Mouse (Mus musculus): Measurements from ENCODE around the gene Nr4a1. TPM values are rescaled to one million over a fixed set of nuclear protein-coding genes. Genes with fewer than 3 reads are reported as not detected.

The Nr4a1 gene
- total RNA-seq, 4 experiments from 2014 or later: 42.9 to 895 (median 124) TPM

DNA sequence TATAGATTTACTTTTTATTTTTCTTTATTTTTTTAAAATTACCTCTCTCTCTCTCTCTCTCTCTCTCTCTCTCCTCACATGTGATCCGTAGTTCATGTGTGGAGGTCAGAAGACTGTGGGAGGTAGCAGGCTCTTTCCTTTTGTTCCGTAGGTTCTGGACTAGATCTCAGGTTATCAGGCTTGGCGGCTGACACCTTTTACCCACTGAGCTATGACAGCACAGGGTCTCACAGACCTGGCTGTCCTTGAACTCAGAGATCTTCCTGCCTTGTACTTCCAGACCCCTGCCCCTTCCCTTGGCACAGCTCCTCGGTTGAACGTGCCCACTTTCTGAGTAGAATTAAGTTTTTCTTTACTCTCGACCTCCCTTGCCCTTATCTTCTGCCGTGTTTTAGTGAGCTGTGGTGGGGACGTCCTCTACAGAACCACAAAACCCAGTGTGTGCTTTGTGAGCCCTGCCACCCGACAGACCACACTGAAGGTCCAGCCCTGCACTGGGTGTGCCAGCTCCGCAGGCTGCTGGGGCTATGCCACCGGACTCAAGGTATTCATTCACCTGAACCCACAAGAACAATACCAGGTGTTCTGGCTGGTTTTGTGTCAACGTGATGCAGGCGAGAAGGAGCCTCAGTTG lies 62.3 kb downstream of the Nr4a1 start:
- DNase-seq: no peak

DNA sequence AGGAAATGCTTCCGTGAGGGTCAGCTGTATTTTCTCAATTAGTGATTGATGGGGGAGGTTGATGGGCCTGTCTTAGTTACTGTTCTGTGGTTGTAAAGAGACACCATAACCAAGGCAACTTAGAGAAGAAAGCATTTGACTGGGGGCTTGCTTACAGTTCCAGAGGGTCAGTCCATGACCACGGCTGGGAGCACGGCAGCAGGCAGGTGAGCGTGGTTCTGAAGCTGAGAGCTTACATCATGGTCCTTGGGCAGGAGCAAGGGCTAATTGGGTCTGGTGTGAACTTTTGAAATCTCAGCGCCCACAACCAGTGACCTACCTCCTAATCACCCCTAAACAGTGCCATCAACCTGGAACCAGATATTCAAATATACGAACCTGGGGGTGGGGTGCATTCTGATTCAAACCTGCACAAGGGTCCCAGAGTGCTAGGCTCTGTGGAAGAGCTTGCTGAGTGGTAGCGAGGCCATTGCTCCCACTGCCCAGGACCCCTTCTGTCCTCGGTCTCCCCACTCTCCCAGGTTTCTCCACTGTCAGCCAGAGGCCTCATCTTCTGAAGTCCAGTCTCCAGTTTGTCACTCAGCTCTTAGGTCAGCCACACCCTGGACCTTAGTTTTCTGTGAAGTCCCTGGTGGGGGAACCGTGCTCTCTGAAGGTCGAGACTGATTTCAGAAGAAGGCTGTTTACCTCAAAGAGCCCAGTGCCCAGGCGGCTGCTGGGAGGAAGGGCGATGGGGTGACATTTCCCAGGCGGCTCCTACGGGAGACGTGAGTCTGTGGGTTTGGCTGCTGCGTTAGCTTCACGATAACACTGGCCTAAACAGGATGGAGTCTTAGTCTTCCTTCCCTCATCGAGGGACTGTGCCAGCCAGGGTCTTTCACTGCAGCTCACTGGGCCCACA lies 63.1 kb downstream of the Nr4a1 start:
- no peak for DNase-seq

DNA sequence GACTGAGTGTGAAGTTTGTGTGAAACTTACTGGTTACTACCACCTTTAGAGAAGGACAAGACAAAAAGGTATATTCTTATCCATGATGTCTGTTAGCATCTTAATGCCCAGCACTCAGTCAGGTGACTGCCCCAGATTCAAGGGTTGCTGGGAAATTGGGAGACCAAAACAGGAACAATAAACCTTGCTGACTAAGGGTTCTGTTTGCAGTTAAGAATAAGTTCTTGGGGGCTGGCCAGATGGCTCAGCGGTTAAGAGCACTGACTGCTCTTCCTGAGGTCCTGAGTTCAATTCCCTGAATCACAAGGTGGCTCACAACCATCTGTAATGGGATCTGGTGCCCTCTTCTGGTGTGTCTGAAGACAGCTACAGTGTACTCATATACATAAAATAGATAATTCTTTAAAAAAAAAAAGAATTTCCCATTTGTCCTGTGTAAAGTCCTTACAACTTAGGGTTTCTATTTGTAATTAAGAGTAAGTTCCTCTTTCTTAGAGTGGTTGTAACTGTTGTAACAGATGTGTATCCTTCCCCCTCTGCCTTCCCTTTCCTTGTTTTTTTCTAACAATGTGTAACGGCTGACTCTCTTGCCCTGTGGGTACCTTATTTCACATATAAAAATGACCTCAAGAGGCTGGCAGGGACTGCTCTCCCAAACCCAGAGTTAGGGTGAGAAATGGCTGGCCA lies 63.9 kb downstream of the Nr4a1 start:
- no peak for DNase-seq

DNA sequence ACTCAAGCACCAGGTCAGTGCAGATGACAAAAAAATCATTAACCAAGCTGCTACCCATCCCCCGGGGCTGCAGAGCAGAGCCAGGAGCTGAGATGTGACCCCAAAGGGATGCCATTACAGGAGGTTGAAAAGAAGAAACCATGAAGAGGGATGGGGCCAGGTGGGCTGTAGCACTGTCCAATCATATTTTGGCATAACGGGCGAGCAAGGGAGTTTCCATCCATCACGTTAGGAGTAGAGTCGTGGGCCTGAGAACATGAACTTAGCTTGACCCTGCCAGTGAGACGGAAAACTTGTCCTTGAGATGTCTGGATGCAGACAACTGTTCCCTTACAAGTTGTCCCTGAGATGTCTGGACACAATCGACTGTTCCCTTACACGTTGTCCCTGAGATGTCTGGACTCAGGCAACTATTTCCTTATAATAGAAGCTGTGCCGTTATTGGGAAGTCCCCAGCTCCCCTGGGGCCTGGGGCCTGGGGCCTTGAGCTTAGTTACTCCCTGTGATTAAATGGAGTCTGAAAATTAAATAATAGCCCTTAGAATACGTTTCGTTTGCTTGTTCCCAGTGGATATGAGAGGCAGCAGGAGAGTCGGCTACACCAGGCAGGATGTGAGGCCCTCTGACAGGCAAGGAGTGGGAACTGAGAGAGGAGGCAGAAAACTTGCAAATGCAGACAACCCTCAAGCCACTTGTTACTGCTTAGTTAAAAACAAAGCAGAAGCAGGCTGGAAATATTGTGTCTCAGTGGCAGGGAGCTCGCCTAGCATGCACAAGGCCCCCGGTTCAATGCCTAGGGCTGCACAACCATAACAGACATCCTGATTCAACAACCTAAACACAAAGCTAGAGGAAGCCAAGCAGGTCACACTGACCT lies 65.1 kb downstream of the Nr4a1 start:
- peak; percentile 54 for DNase-seq

DNA sequence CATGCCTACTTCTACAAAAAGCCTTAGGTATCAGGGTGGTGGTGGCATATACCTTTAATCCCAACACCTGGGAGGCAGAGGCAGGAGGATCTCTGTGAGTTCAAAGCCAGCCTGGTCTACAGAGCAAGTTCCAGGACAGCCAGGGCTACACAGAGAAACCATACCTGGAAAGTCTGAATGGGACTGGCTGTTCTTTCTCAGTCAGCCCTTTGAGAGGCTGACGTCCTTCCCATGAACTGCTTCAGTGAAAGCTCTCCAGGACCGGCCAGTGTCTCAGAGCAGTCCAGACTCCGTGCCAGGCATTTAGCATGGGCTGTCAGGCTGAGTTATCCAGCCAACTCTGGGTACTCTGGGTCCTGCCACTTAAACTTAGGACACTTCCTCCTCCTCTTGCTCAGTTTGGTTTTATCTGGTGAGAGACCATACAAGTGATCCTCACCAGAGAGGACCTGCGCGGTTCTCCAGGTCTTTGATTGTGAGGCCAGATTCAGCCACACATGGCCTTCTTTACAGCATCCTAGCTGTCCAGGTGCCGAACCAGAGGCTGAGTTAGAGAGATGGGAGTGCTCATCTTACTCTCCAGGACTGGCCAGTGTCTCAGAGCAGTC lies 66.0 kb downstream of the Nr4a1 start:
- no peak for DNase-seq

DNA sequence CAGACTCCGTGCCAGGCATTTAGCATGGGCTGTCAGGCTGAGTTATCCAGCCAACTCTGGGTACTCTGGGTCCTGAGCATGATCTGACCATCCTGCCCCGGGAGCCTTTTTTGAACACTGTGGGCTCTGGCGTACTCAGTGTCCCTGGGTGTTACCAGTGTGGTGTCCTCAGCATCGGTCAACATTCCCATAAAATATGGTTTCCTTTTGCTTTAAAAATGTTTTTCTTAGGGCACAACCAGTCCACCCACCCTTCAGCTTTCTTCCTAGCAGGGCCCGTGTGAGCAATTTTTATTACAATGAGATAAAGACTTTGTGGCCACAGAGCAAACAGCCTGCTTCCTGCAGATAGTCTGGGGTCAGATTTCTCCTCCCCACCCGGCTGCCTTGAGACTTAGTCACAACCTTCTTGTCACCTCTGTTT lies 66.6 kb downstream of the Nr4a1 start:
- DNase-seq: peak; percentile 57

DNA sequence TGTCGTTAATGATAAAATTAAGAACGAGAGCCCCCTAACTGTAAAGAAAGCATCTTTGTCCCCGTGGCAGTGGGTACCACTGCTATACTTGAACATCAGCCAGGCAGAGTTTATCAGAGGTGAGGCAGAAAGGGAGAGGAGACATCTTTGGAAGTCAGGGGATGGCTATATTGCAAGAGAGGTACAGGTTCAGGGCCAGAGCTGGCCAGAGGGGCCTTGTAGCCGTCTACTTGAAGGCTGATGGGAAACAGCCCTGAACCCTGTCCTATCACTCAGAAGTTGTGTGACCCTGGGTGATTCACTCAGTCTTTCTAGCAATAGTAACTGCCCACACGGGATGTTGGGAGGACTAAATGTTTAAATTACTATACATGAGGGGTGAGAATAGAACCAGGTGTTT lies 67.1 kb downstream of the Nr4a1 start:
- peak; percentile 66 for DNase-seq

DNA sequence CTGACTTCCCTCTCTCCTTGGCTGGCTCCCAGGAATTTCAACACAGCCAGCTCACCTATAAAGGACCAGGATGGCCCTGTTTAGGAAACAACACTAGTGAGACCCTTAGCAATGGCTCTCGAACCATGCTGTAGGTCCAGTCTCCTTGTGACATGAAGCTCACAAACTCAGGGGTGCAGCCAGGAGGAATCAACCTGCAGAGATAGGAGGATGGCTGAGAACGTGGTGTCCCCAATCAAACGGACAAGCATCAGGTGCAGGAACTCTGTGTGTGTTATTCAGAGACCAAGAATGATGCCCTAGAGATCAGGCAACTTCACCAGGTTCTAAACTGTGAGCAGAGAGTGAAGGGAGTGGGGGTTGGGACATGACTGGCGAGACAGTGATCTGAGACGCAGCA lies 68.0 kb downstream of the Nr4a1 start:
- no peak for DNase-seq

DNA sequence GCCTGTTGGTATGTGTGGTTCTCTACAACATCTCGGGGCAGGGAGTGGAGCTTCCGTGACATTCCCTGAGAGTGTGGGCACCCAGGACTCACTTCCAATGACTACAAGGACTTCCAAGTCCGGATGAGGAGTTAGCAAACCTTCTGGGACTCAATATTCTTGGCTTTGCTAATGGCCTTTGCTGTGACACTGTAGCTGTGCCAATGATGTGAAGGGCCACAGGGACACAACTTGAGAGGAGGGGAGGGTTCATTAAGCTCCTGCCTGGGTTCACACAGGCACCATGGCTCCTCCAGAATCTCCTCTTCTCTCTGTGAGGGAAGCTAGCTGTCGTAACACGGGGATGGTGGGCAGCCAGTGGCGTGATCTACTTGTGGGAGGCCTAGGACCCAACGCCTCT lies 68.6 kb downstream of the Nr4a1 start:
- no peak for DNase-seq

DNA sequence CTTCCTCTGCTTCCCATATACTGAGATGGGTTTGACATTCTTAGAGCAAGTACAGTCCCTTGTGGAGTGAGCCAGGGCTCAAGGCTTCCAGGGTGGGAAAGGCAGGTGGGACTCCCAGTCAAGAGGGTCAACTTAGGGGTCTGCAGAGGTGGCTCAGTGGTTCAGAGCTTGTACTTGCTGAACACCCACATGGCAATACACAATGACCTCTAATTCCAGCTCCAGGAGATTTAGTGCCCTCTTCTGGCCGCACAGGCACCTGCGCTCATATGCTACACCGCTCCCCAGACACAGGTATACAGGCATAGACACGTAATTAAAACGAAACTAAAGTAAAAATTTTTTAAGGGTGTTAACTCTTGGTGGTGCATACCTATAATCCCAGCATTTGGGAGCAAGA lies 69.4 kb downstream of the Nr4a1 start:
- DNase-seq: no peak

Other genes starting within 250 kb of the Nr4a1 start
- under 1 TPM in 1 of 4 experiments, not detected in 3; 0.38 TPM for gene Gm47841, start 206.9 kb upstream of the Nr4a1 start, total RNA-seq (2022)
- 1 to 10 TPM; 6.4 to 9.1 (median 7.4) TPM for gene Fignl2, start 175.7 kb upstream of the Nr4a1 start, total RNA-seq (2022)
- gene Ankrd33, start 138.5 kb upstream of the Nr4a1 start, total RNA-seq (2022): 1 to 10 TPM in 1 of 4 experiments, under 1 TPM in 3; 0.75 to 1.1 (median 0.79) TPM
- gene Acvrl1, start 125.7 kb upstream of the Nr4a1 start, total RNA-seq (2022): 10 to 100 TPM; 14.5 to 24.7 (median 21.5) TPM
- gene Acvr1b, start 80.2 kb upstream of the Nr4a1 start, total RNA-seq (2022): 10 to 100 TPM in 3 of 4 experiments, 1 to 10 TPM in 1; 8.6 to 15.4 (median 12.1) TPM
- 10 to 100 TPM in 3 of 4 experiments, 1 to 10 TPM in 1; 8.8 to 19.6 (median 17.1) TPM for gene Grasp, start 30.1 kb upstream of the Nr4a1 start, total RNA-seq (2022)
- gene Atg101, start 30.0 kb downstream of the Nr4a1 start, total RNA-seq (2022): 10 to 100 TPM; 31.4 to 48.9 (median 37.0) TPM
- gene 6030408B16Rik, start 38.9 kb downstream of the Nr4a1 start, total RNA-seq (2022): under 1 TPM; 0.49 to 0.91 (median 0.71) TPM
- gene Krt80, start 115.9 kb downstream of the Nr4a1 start, total RNA-seq (2022): 1 to 10 TPM; 7.0 to 9.8 (median 8.1) TPM
- 1 to 10 TPM; 1.1 to 3.2 (median 1.5) TPM for gene Krt7, start 156.8 kb downstream of the Nr4a1 start, total RNA-seq (2022)
- under 1 TPM in 1 of 4 experiments, not detected in 3; 0.17 TPM for gene Krt87, start 184.5 kb downstream of the Nr4a1 start, total RNA-seq (2022)
- gene Krt88, start 193.5 kb downstream of the Nr4a1 start, total RNA-seq (2022): not detected
- gene Krt81, start 209.5 kb downstream of the Nr4a1 start, total RNA-seq (2022): not detected
- gene Krt86, start 219.2 kb downstream of the Nr4a1 start, total RNA-seq (2022): not detected
- not detected for gene Krt83, start 237.2 kb downstream of the Nr4a1 start, total RNA-seq (2022)

Measured in adrenal gland, adult 8-10 months (tissue).